Mouse (Mus musculus) limb, embryonic 10.5 days (tissue): ENCODE results near the gene Hba-a1. TPM values are rescaled to one million over a fixed set of nuclear protein-coding genes. Genes with fewer than 3 reads are reported as not detected.
"Not testable (repeated sequence)": the region's sequence is repeated elsewhere in the genome, so short reads cannot be mapped to it uniquely, and the experiment has no call there.

Experiments used
- DNase-seq: peaks from one replicate; pipeline ENCODE4 v3.0.0-alpha.2; 2017; ENCODE audit warnings: low spot score
- H3K27ac ChIP-seq: fragments of 300-500 bp; sonication (generic); 2 replicates; pipeline ENCODE4 v1.5.1; 2016; ENCODE audit warnings: mild to moderate bottlenecking
- H3K27me3 ChIP-seq: fragments of 300-500 bp; sonication (generic); 2 replicates; pipeline ENCODE4 v1.6.1; 2016; ENCODE audit warnings: low read depth, mild to moderate bottlenecking; ENCODE audit not compliant: poor library complexity, severe bottlenecking
- H3K36me3 ChIP-seq: fragments of 300-500 bp; sonication (generic); 2 replicates; pipeline ENCODE4 v1.6.1; 2016; ENCODE audit warnings: mild to moderate bottlenecking, moderate library complexity
- H3K4me1 ChIP-seq: fragments of 300-500 bp; sonication (generic); 2 replicates; pipeline ENCODE4 v1.6.1; 2016
- H3K4me3 ChIP-seq: fragments of 300-500 bp; sonication (generic); 2 replicates; pipeline ENCODE4 v1.5.1; 2016; ENCODE audit warnings: mild to moderate bottlenecking, moderate library complexity
- H3K9me3 ChIP-seq: fragments of 300-500 bp; sonication (generic); replicated peaks from 2 replicates; pipeline ENCODE4 v1.6.1; 2016; ENCODE audit warnings: mild to moderate bottlenecking
- WGBS: fragments of 180-500 bp; shearing (Covaris S2); methylation state at CpG from one replicate; pipeline ENCODE4 v1.1.7; 2016; 5-methylcytosine and 5-hydroxymethylcytosine counted together
- polyA plus RNA-seq: library from polyadenylated mRNA; unstranded; fragments of >200 nt; fragmentation: Nextera tagmentation; extraction: Ambion mirVana; gene quantifications from 2 replicates; pipeline ENCODE4 v1.2.1, GENCODE M21; 2016

Hba-a1 gene
- polyA plus RNA-seq, 1 experiment from 2014 or later, result 1,811 TPM

- Histone ChIP-seq H3K27me3 (no peaks in the 10 kb centered on the region; the same call in 1 of the 2 replicates), H3K36me3 (peaks cover 6% of the 10 kb centered on the region), H3K27ac (peak within 1 kb of the TSS; percentile 98), H3K4me3 (peak within 1 kb of the TSS; percentile 84), H3K4me1 (peaks cover 19% of the 10 kb centered on the region), H3K9me3 (no peaks in the 10 kb centered on the region)
- DNase-seq, result peak; percentile 96
- under 1% methylated on average over 54 of the region's 54 CpGs for WGBS
These were observed 16.0 kb upstream of the Hba-a1 start, which contains the start of gene Nprl3 for GRCm38 (mm10) chr11:32267188-32267884. TSS of gene Nprl3 (minus strand) at chr11:32267707.

- Histone ChIP-seq H3K4me1 (peaks cover 13% of the 10 kb centered on the region), H3K27ac (peak overlapping the region; percentile 98), H3K36me3 (no peaks in the 10 kb centered on the region), H3K27me3 (no peaks in the 10 kb centered on the region; the same call in 1 of the 2 replicates), H3K9me3 (no peaks in the 10 kb centered on the region), H3K4me3 (peak overlapping the region; percentile 84)
- WGBS, result 33% methylated on average over 5 of the region's 5 CpGs
- no peak for DNase-seq
These were observed 15.3 kb upstream of the Hba-a1 start for GRCm38 (mm10) chr11:32267964-32268363.

GRCm38 (mm10) chr11:32268952-32269351 lies 14.4 kb upstream of the Hba-a1 start:
- H3K36me3 ChIP-seq, result no peaks in the 10 kb centered on the region
- no peaks in the 10 kb centered on the region for H3K9me3 ChIP-seq
- no peak overlapping the region for H3K4me3 ChIP-seq
- no peaks in the 10 kb centered on the region; the same call in 1 of the 2 replicates for H3K27me3 ChIP-seq
- WGBS, result 80% methylated on average over 5 of the region's 5 CpGs
- H3K4me1 ChIP-seq, result peaks cover 13% of the 10 kb centered on the region
- no peak for DNase-seq
- H3K27ac ChIP-seq, result no peak overlapping the region

- Histone ChIP-seq H3K27ac (no peak overlapping the region), H3K4me1 (peaks cover 10% of the 10 kb centered on the region), H3K36me3 (no peaks in the 10 kb centered on the region), H3K27me3 (peaks cover under 1% of the 10 kb centered on the region; the same call in 1 of the 2 replicates), H3K4me3 (no peak overlapping the region), H3K9me3 (no peaks in the 10 kb centered on the region)
- WGBS, result 54% methylated on average over 4 of the region's 4 CpGs
- DNase-seq, result no peak
These were observed 12.1 kb upstream of the Hba-a1 start for GRCm38 (mm10) chr11:32271178-32271577.

GRCm38 (mm10) chr11:32276347-32276746 lies 7.0 kb upstream of the Hba-a1 start, which contains the start of gene Hba-x:
TSS of gene Hba-x (plus strand) at chr11:32276400.
- Histone ChIP-seq H3K36me3 (no peaks in the 10 kb centered on the region), H3K27ac (no peak within 1 kb of the TSS), H3K4me1 (no peaks in the 10 kb centered on the region), H3K27me3 (peaks cover 35% of the 10 kb centered on the region), H3K9me3 (no peaks in the 10 kb centered on the region), H3K4me3 (no peak within 1 kb of the TSS)
- whole genome bisulfite sequencing, result 74% methylated on average over 3 of the region's 3 CpGs
- no peak for DNase-seq

- no peak for DNase-seq
- WGBS, result 66% methylated on average over 21 of the region's 21 CpGs
- H3K27ac ChIP-seq, result no peak overlapping the region
- H3K4me1 ChIP-seq, result no peaks in the 10 kb centered on the region
- H3K27me3 ChIP-seq, result peaks cover 40% of the 10 kb centered on the region
- H3K36me3 ChIP-seq, result no peaks in the 10 kb centered on the region
- H3K4me3 ChIP-seq, result no peak overlapping the region
- H3K9me3 ChIP-seq, result no peaks in the 10 kb centered on the region
These were observed 5.4 kb upstream of the Hba-a1 start for GRCm38 (mm10) chr11:32277736-32278457.

GRCm38 (mm10) chr11:32278458-32278957 lies 4.8 kb upstream of the Hba-a1 start:
- no peak overlapping the region for H3K4me3 ChIP-seq
- H3K4me1 ChIP-seq, result no peaks in the 10 kb centered on the region
- no peaks in the 10 kb centered on the region for H3K9me3 ChIP-seq
- no peak overlapping the region for H3K27ac ChIP-seq
- peaks cover 40% of the 10 kb centered on the region for H3K27me3 ChIP-seq
- no peak for DNase-seq
- H3K36me3 ChIP-seq, result no peaks in the 10 kb centered on the region
- 82% methylated on average over 12 of the region's 12 CpGs for WGBS

- Histone ChIP-seq H3K36me3 (no peaks in the 10 kb centered on the region), H3K4me3 (no peak overlapping the region), H3K27me3 (peaks cover 40% of the 10 kb centered on the region), H3K4me1 (no peaks in the 10 kb centered on the region), H3K9me3 (no peaks in the 10 kb centered on the region), H3K27ac (no peak overlapping the region)
- DNase-seq, result no peak
- WGBS, result 74% methylated on average over 2 of the region's 2 CpGs
These were observed 2.7 kb upstream of the Hba-a1 start for GRCm38 (mm10) chr11:32280646-32281045.

- DNase-seq, result no peak
- H3K27me3 ChIP-seq, result peaks cover 36% of the 10 kb centered on the region
These were observed 1.7 kb upstream of the Hba-a1 start for GRCm38 (mm10) chr11:32281416-32282144.

GRCm38 (mm10) chr11:32284582-32284981 lies 1.3 kb downstream of the Hba-a1 start:
- not testable (repeated sequence) for DNase-seq, H3K36me3 ChIP-seq, H3K4me1 ChIP-seq, H3K4me3 ChIP-seq, H3K27ac ChIP-seq, H3K9me3 ChIP-seq
- H3K27me3 ChIP-seq, result peaks cover 22% of the 10 kb centered on the region
- WGBS, result 65% methylated on average over 2 of the region's 2 CpGs

More at GRCm38 (mm10) chr11:32281416-32282144, 1.7 kb upstream of the Hba-a1 start:
- no peak overlapping the region for H3K27ac ChIP-seq
- no peaks in the 10 kb centered on the region for H3K9me3 ChIP-seq
- WGBS, result 88% methylated on average over 1 of the region's 1 CpGs
- H3K36me3 ChIP-seq, result no peaks in the 10 kb centered on the region
- H3K4me1 ChIP-seq, result no peaks in the 10 kb centered on the region
- no peak overlapping the region for H3K4me3 ChIP-seq

GRCm38 (mm10) chr11:32285031-32285775 lies 1.9 kb downstream of the Hba-a1 start:
- H3K4me1 ChIP-seq, result no peaks in the 10 kb centered on the region
- H3K4me3 ChIP-seq, result no peak overlapping the region
- DNase-seq, result no peak
- no peak overlapping the region for H3K27ac ChIP-seq
- no peaks in the 10 kb centered on the region for H3K9me3 ChIP-seq
- WGBS, result 84% methylated on average over 7 of the region's 7 CpGs
- no peaks in the 10 kb centered on the region for H3K36me3 ChIP-seq
- peaks cover 22% of the 10 kb centered on the region for H3K27me3 ChIP-seq

- not testable (repeated sequence) for H3K9me3 ChIP-seq, H3K27ac ChIP-seq, H3K4me1 ChIP-seq, H3K4me3 ChIP-seq, DNase-seq, H3K36me3 ChIP-seq
- peaks cover 22% of the 10 kb centered on the region for H3K27me3 ChIP-seq
These were observed 2.6 kb downstream of the Hba-a1 start for GRCm38 (mm10) chr11:32285887-32286286.
